Mouse (Mus musculus) spleen, adult 2 months (tissue): ENCODE data around the gene Add3. TPM values are rescaled to one million over a fixed set of nuclear protein-coding genes. Genes with fewer than 3 reads are reported as not detected.
"Not testable (repeated sequence)": the region's sequence is repeated elsewhere in the genome, so short reads cannot be mapped to it uniquely, and the experiment has no call there.

Source experiments
- DNase-seq, 2 experiments: peaks; one replicate each; pipeline versions ENCODE4 v3.0.0 to v3.0.0-alpha.2; 2012 to 2021; ENCODE audit warnings: low spot score in 2 of 2, low read depth in 1 of 2
- H3K27ac ChIP-seq: fragments of 200-500 bp; 2 replicates; pipeline ENCODE4 v1.5.1; 2012; ENCODE audit warnings: low read length, inconsistent platforms; ENCODE audit not compliant: insufficient read depth
- H3K27me3 ChIP-seq: fragments of 200-500 bp; 2 replicates; pipeline ENCODE4 v1.6.1; 2012; ENCODE audit warnings: mild to moderate bottlenecking, moderate library complexity, low read length, inconsistent platforms; ENCODE audit not compliant: control insufficient read depth, insufficient read depth
- H3K36me3 ChIP-seq: fragments of 200-500 bp; 2 replicates; pipeline ENCODE4 v1.6.1; 2012; ENCODE audit warnings: mild to moderate bottlenecking, low read length, inconsistent platforms; ENCODE audit not compliant: control insufficient read depth, insufficient read depth
- H3K4me1 ChIP-seq: fragments of 200-500 bp; 2 replicates; pipeline ENCODE4 v1.6.1; 2011; ENCODE audit warnings: inconsistent platforms; ENCODE audit not compliant: control insufficient read depth, insufficient read depth, insufficient read length
- H3K4me3 ChIP-seq: fragments of 200-500 bp; 2 replicates; pipeline ENCODE4 v1.5.1; 2011; ENCODE audit warnings: mild to moderate bottlenecking, inconsistent platforms; ENCODE audit not compliant: insufficient read depth, insufficient read length; ENCODE audit errors: extremely low read depth
- CTCF ChIP-seq: fragments of 200-500 bp; IDR thresholded peaks from 2 replicates; pipeline ENCODE4 v1.5.1; 2011; ENCODE audit warnings: mild to moderate bottlenecking, inconsistent platforms; ENCODE audit not compliant: insufficient read depth, insufficient read length, insufficient replicate concordance; ENCODE audit errors: extremely low read depth
- POLR2A ChIP-seq: fragments of 200-500 bp; IDR thresholded peaks from 2 replicates; pipeline ENCODE4 v1.6.1; 2011; ENCODE audit warnings: low read depth, low read length, inconsistent platforms
- WGBS: fragments of 180-500 bp; shearing (Covaris S2); methylation state at CpG from one replicate; pipeline ENCODE4 v1.1.7; 2018; 5-methylcytosine and 5-hydroxymethylcytosine counted together
- polyA plus RNA-seq: library from polyadenylated mRNA; depleted of rRNA; stranded (reverse); fragments of >200 nt; gene quantifications from 2 replicates; pipeline ENCODE4 v1.2.3, GENCODE M21; 2012

Gene Add3
- polyA plus RNA-seq, 1 experiment, result 40.6 TPM

DNA sequence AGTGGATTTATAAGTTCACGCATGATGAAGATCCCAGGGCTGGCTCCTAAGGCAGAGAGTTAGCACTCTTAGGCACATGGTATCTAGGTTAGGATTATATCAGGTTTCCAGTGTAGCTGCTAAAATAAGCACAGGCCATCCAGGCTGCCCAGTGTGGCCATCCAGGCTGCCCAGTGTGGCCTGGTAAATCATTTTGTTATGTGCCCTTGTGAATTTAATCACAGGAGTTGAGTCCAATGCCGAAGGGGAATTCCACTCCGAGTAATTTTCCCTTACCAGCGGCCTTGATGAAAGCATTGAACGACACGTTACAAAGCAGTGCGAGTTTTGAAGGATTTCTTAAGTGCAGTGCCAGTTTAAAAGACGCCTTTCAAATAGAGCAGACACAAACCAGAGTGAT lies 77.6 kb downstream of the Add3 start:
- peaks cover 13% of the 10 kb centered on the region; the same call in 1 of the 2 replicates for H3K4me1 ChIP-seq
- H3K36me3 ChIP-seq, result peaks cover 22% of the 10 kb centered on the region
- WGBS, result 91% methylated on average over 8 of the region's 8 CpGs
- no peak overlapping the region for H3K4me3 ChIP-seq
- no peak overlapping the region for H3K27ac ChIP-seq
- TF ChIP-seq CTCF (no peak), POLR2A (no peak)
- no peak for DNase-seq
- no peaks in the 10 kb centered on the region for H3K27me3 ChIP-seq

DNA sequence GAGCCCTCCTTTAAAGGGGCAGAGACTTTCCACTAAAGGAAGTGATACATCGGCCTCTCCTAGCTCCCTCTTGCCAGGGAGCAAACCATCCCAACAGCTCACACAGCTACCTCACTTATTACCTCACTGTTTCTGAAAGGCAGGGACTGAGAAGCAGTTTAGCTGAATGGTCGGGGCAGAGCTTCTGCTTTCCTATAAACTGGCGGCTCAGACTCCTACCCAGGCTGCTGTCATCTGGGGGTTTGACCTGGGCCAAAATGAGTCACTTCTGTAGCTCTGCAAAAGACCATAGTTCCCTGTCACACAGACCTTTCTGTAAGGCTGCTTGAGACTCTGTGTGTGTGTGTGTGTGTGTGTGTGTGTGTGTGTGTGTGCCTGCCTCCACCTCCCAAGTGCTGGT lies 79.1 kb downstream of the Add3 start:
- no peak for DNase-seq
- Histone ChIP-seq H3K4me1 (peaks cover 13% of the 10 kb centered on the region; the same call in 1 of the 2 replicates), H3K27me3 (no peaks in the 10 kb centered on the region), H3K36me3 (peaks cover 24% of the 10 kb centered on the region), H3K4me3 (no peak overlapping the region), H3K27ac (no peak overlapping the region)
- WGBS, result 54% methylated on average over 3 of the region's 3 CpGs
- TF ChIP-seq CTCF (no peak), POLR2A (no peak)

- Histone ChIP-seq H3K36me3 (peaks cover 22% of the 10 kb centered on the region), H3K27ac (no peak overlapping the region), H3K4me3 (no peak overlapping the region), H3K27me3 (no peaks in the 10 kb centered on the region), H3K4me1 (peaks cover 7% of the 10 kb centered on the region; the same call in 1 of the 2 replicates)
- WGBS, result 97% methylated on average over 3 of the region's 3 CpGs
- no peak for TF ChIP-seq POLR2A
- no peak for TF ChIP-seq CTCF
- no peak for DNase-seq
Observed at GRCm38 (mm10) chr19:53221186-53221585, 80.9 kb downstream of the Add3 start.

- 80% methylated on average over 2 of the region's 2 CpGs for WGBS
- H3K4me1 ChIP-seq, DNase-seq, H3K27me3 ChIP-seq, H3K4me3 ChIP-seq, H3K27ac ChIP-seq: not testable (repeated sequence)
- peaks cover 26% of the 10 kb centered on the region for H3K36me3 ChIP-seq
Observed at GRCm38 (mm10) chr19:53225249-53226070, 85.2 kb downstream of the Add3 start.

DNA sequence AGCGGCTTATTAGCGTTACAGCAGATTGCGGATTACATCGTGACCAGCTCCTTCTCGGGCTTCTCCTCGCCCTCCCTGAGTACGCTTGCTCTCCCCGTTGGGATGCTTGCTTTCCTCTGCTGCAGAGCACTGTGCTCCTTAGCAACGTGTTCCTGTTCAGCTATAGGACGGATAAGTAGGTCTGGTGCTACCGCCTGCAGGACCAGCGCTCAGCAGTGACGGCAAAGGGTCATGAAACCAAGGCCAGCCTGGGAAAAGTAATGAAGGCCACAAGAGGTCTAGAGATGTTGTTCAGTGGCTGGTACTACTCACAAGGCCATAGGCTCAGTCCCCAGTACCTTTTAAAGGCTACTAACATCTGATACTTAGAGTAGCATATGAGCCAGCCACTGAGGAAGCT lies 86.4 kb downstream of the Add3 start:
- DNase-seq, result no peak
- TF ChIP-seq CTCF, result no peak
- TF ChIP-seq POLR2A, result no peak
- 95% methylated on average over 13 of the region's 13 CpGs for WGBS
- Histone ChIP-seq H3K27ac (no peak overlapping the region), H3K36me3 (peaks cover 31% of the 10 kb centered on the region), H3K4me1 (no peaks in the 10 kb centered on the region), H3K27me3 (no peaks in the 10 kb centered on the region), H3K4me3 (no peak overlapping the region)

DNA sequence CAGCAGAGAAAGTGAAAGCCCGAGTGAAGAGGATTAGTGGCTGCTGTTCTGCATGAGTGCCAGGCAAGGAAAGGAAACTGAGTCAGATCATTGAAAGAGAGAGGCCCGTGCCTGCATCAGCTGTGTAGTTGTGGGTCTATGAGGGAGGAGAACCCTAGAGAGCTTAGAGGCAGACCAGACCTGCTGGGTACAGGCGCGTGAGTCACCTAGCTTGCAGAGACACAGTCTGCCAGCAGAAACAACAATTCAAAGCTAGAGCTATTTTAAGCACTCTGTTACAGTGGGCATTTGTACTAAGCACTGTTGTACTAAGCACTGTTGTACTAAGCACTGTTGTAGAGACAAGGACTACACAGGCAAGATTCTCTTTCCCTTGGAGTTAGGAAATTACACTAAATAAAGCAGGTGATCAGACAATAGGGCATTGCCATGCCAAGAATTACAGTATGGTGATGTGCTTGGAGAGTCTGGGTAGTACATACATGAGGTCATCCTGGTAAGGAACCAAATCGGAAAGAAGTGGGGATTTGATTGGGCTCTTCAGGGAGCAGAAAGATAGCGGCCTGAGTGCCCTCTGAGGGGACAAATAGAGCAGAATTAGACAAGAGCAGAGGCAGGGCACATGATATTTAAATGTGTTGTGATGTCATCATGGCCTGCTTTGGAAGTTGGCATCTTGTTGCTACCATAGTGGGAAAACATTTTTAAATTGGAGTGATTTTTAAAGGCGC lies 88.0 kb downstream of the Add3 start:
- H3K27me3 ChIP-seq, result no peaks in the 10 kb centered on the region
- H3K36me3 ChIP-seq, result peaks cover 40% of the 10 kb centered on the region
- WGBS, result 92% methylated on average over 7 of the region's 7 CpGs
- H3K4me1 ChIP-seq, result no peaks in the 10 kb centered on the region
- TF ChIP-seq POLR2A, result no peak
- TF ChIP-seq CTCF, result no peak
- H3K27ac ChIP-seq, result no peak overlapping the region
- no peak overlapping the region for H3K4me3 ChIP-seq
- no peak for DNase-seq
